Mouse (Mus musculus) cortical plate, adult 2 months (tissue): ENCODE measurements at regions not wholly inside any gene's neighbourhood (a gene's known extent, or its start where the extent isn't known, plus 50 kb on each side); places are given as distances from the start of the nearest gene placed in this dataset.

Source experiments
- H3K27ac ChIP-seq: fragments of 200-500 bp; 2 replicates; pipeline ENCODE4 v1.5.1; 2012; ENCODE audit warnings: low read length, control low read depth, inconsistent platforms; ENCODE audit not compliant: insufficient read depth
- H3K4me1 ChIP-seq: fragments of 200-500 bp; 2 replicates; pipeline ENCODE4 v1.6.1; 2011; ENCODE audit warnings: low read length; ENCODE audit not compliant: control insufficient read depth, insufficient read depth
- H3K4me3 ChIP-seq: fragments of 200-500 bp; 2 replicates; pipeline ENCODE4 v1.5.1; 2011; ENCODE audit warnings: mild to moderate bottlenecking, low read length, control low read depth; ENCODE audit not compliant: insufficient read depth
- CTCF ChIP-seq: fragments of 200-500 bp; IDR thresholded peaks from 2 replicates; pipeline ENCODE4 v1.5.1; 2011; ENCODE audit warnings: mild to moderate bottlenecking, control low read depth, low read length; ENCODE audit not compliant: insufficient read depth; ENCODE audit errors: extremely low read depth
- POLR2A ChIP-seq: fragments of 200-500 bp; IDR thresholded peaks from 2 replicates; pipeline ENCODE4 v1.6.1; 2011; ENCODE audit warnings: mild to moderate bottlenecking, low read length, control low read depth; ENCODE audit not compliant: insufficient read depth; ENCODE audit errors: extremely low read depth

GRCm38 (mm10) chr12:95202486-95202885 is 489.5 kb upstream of the Flrt2 start:
- H3K4me3 ChIP-seq = no peak overlapping the region
- H3K27ac ChIP-seq = no peak overlapping the region
- TF ChIP-seq CTCF (no peak), POLR2A (no peak)
- no peaks in the 10 kb centered on the region for H3K4me1 ChIP-seq

DNA sequence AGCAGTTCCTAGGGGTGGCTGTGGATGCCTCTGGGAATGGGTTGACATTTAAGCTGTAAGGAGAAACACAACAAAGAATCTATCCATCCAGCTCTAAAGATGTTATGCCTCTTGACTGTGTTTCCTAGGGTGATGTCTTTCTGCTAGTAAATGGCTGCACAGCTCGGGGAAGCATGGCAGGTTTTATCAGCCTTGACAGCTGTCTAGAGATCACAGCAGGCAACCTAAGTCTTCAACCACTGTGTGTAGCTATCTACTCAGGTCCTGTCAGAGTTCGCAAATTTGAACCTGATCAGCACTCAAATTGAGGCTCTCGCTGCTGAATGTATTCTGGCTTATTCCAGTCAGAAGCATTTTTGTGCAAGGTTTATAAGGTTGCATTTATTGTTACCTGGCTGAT is 486.9 kb upstream of the Flrt2 start:
- Histone ChIP-seq H3K4me1 (no peaks in the 10 kb centered on the region), H3K27ac (no peak overlapping the region), H3K4me3 (no peak overlapping the region)
- TF ChIP-seq POLR2A (no peak), CTCF (no peak)

- Histone ChIP-seq H3K4me1 (no peaks in the 10 kb centered on the region), H3K27ac (no peak overlapping the region), H3K4me3 (no peak overlapping the region)
- TF ChIP-seq CTCF (no peak), POLR2A (no peak)
Observed at GRCm38 (mm10) chr12:95239158-95239779, 452.8 kb upstream of the Flrt2 start.

DNA sequence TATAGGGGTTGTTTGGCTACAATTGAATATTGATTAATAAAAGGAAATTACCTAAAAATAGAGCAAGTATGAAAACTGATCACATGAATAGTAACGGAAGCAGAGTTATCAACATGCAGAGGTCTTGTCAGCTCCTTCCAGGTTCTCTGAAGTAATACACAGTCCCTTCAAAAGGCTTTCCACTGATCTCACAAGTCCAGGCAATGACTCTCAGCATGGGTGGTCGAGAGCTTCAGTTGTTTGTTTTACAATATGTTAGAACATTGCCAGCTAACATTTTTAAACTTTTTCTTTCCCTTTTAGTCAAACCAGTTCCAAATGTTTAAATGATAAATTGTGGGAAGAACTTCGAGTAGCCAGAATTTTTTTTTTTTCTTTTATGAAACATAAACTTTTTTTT is 424.8 kb upstream of the Flrt2 start:
- Histone ChIP-seq H3K27ac (no peak overlapping the region), H3K4me1 (no peaks in the 10 kb centered on the region)
- TF ChIP-seq CTCF (no peak), POLR2A (no peak)

DNA sequence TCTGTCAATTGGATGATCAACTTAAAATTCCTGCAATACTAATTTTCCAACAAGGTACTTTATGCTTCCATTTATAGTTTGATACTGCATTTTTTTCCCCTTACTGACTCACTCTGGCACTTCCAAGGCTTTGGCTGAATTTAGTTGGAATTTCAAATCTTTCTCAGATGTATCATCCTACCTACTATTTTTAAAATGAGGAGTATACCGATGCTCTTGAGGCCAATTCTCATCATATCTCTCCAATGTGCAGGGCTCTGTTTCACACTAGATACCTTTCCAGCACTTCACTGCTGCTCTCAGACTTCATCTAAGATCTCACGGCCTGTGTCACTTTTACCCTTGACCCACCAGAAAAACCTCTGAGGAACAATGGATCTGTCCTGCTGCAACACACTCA is 386.6 kb upstream of the Flrt2 start:
- TF ChIP-seq POLR2A (no peak), CTCF (no peak)
- H3K27ac ChIP-seq = peak overlapping the region; percentile 83; the same call in 1 of the 2 replicates

More for the DNA sequence above, 424.8 kb upstream of the Flrt2 start:
- no peak overlapping the region for H3K4me3 ChIP-seq

GRCm38 (mm10) chr12:95315151-95315750 is 376.8 kb upstream of the Flrt2 start:
- no peak for TF ChIP-seq CTCF

More for the DNA sequence above, 386.6 kb upstream of the Flrt2 start:
- Histone ChIP-seq H3K4me1 (no peaks in the 10 kb centered on the region; the same call in none of the 2 replicates), H3K4me3 (no peak overlapping the region)

DNA sequence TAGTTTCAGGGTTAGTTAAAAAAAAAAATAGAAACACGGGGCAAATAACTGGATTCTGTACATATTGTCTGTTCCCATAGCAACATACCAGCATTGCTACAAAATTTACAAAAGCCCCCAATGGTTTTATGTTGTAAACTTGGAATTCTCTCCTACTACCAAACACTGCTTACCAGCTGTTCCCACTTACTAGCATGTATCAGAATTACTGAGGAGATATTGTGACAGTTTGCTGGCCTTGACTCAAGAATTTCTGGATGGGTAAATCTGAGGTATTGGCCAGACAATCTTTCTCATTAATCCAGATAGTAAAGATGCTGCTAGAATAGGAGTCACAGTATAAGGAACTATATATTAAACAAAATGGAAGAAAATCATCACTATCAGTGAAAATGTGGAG is 375.2 kb upstream of the Flrt2 start:
- Histone ChIP-seq H3K4me3 (no peak overlapping the region), H3K4me1 (no peaks in the 10 kb centered on the region; the same call in 1 of the 2 replicates), H3K27ac (no peak overlapping the region)
- TF ChIP-seq CTCF = no peak
- no peak for TF ChIP-seq POLR2A

More at GRCm38 (mm10) chr12:95315151-95315750, 376.8 kb upstream of the Flrt2 start:
- Histone ChIP-seq H3K4me3 (no peak overlapping the region), H3K4me1 (no peaks in the 10 kb centered on the region; the same call in 1 of the 2 replicates), H3K27ac (no peak overlapping the region)

DNA sequence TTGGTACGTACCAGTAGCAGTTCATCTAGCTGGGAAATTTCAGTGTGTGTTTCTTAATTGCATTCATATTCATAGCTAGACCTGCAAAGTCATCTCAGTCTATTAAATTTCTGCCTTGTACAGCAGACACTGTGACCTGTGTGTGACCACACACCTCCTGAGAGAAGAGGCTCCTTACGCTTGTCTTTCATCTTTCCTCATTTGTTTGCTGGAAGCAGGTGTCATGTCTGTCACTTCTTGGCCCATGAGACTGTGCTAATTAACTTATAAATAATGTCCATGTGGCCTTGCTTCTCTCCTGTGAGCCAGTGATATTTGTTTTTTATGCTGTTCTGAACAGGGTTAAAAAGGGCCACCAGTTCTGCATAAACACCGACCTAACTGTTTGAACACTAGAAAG is 370.3 kb upstream of the Flrt2 start:
- no peak overlapping the region for H3K4me3 ChIP-seq
- no peaks in the 10 kb centered on the region; the same call in 1 of the 2 replicates for H3K4me1 ChIP-seq
- no peak for TF ChIP-seq CTCF
- no peak for TF ChIP-seq POLR2A
- no peak overlapping the region for H3K27ac ChIP-seq

DNA sequence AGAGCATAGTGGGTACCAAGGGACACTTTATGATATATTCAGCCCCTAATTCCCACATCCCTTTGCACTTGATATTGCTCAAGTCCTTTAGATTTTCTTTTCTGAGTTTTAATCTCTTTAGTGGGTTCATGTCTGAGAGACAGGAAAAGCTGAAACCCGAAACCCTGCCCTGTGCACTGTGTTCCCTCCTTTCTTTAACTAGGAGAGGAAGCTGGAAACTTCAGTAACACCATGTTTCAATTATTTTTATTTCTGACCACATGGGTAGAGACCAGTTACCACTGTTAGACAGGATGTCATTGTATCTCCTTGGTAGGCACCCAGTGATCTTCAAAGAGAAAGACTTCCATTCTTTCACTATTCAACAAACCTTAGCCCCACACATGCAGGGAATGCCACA is 362.4 kb upstream of the Flrt2 start:
- H3K27ac ChIP-seq = no peak overlapping the region
- TF ChIP-seq CTCF = no peak
- H3K4me3 ChIP-seq = no peak overlapping the region
- no peaks in the 10 kb centered on the region for H3K4me1 ChIP-seq

DNA sequence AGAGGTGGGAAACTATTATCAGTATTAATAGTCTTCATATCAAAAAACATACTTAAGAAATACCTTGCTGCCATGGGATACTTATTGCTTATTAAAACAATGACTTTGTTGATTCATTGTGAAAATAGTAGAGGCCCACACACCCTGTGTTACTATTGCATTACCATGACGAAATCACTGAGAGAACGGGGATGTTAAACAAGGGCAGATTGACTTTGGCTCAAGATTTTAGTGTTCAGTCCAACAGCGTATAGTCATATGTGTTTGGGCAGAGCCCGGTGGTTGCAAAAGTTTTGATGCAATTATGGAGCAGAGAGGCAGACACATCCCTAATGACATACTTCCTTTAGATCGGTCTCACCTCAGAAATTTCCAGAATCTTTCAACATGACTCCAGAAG is 344.2 kb upstream of the Flrt2 start:
- no peaks in the 10 kb centered on the region for H3K4me1 ChIP-seq
- no peak overlapping the region for H3K4me3 ChIP-seq
- H3K27ac ChIP-seq = no peak overlapping the region
- TF ChIP-seq POLR2A = no peak
- TF ChIP-seq CTCF = no peak
